Mouse (Mus musculus) neural tube, embryonic 11.5 days (tissue): ENCODE data around the gene Cep95. TPM values are rescaled to one million over a fixed set of nuclear protein-coding genes. Genes with fewer than 3 reads are reported as not detected.

ENCODE experiments used
- ATAC-seq: fragments of 200-750 bp; cut with Nextera tagmentation; 2 replicates; pipeline ENCODE4 v1.8.0; 2017; ENCODE audit warnings: moderate number of reproducible peaks, mild to moderate bottlenecking, moderate TSS enrichment, moderate library complexity; ENCODE audit not compliant: insufficient read depth, low FRiP score, low TSS enrichment
- DNase-seq: peaks from one replicate; pipeline ENCODE4 v3.0.0-alpha.2; 2015; ENCODE audit warnings: low spot score
- H3K27ac ChIP-seq: fragments of 300-500 bp; sonication (generic); 2 replicates; pipeline ENCODE4 v1.5.1; 2014; ENCODE audit warnings: low read depth, mild to moderate bottlenecking, low read length
- H3K27me3 ChIP-seq: fragments of 300-500 bp; sonication (generic); 2 replicates; pipeline ENCODE4 v1.6.1; 2014; ENCODE audit warnings: mild to moderate bottlenecking, low read length, mixed read lengths; ENCODE audit not compliant: control insufficient read depth, insufficient read depth
- H3K36me3 ChIP-seq: fragments of 300-500 bp; sonication (generic); 2 replicates; pipeline ENCODE4 v1.6.1; 2014; ENCODE audit warnings: mild to moderate bottlenecking, low read length, moderate library complexity, mixed read lengths; ENCODE audit not compliant: control insufficient read depth, insufficient read depth
- H3K4me1 ChIP-seq: fragments of 300-500 bp; sonication (generic); 2 replicates; pipeline ENCODE4 v1.6.1; 2014; ENCODE audit warnings: low read length, mixed read lengths; ENCODE audit not compliant: control insufficient read depth, insufficient read depth
- H3K4me2 ChIP-seq: fragments of 300-500 bp; sonication (generic); 2 replicates; pipeline ENCODE4 v1.6.1; 2014; ENCODE audit warnings: low read depth, mild to moderate bottlenecking, moderate library complexity
- H3K4me3 ChIP-seq: fragments of 300-500 bp; sonication (generic); 2 replicates; pipeline ENCODE4 v1.5.1; 2014; ENCODE audit warnings: low read depth, low read length
- H3K9ac ChIP-seq: fragments of 300-500 bp; sonication (generic); 2 replicates; pipeline ENCODE4 v1.6.1; 2014; ENCODE audit warnings: mild to moderate bottlenecking, low read length
- H3K9me3 ChIP-seq: fragments of 300-500 bp; sonication (generic); 2 replicates; pipeline ENCODE4 v1.6.1; 2016; ENCODE audit warnings: low read length; ENCODE audit not compliant: control insufficient read depth
- WGBS: fragments of 180-500 bp; shearing (Covaris S2); extraction: QIAGEN DNeasy Blood & Tissue Kit; methylation state at CpG from one replicate; pipeline ENCODE4 v1.1.7; 2014; 5-methylcytosine and 5-hydroxymethylcytosine counted together
- polyA plus RNA-seq: library from polyadenylated mRNA; unstranded; fragments of >200 nt; fragmentation: Nextera tagmentation; extraction: Ambion mirVana; gene quantifications from 2 replicates; pipeline ENCODE4 v1.2.1, GENCODE M21; 2014

Cep95 gene
- polyA plus RNA-seq, 1 experiment from 2014 or later: 19.0 TPM

- DNase-seq: no peak
- no peak for ATAC-seq
- Histone ChIP-seq H3K27me3 (no peaks in the 10 kb centered on the region), H3K4me1 (no peaks in the 10 kb centered on the region), H3K4me3 (no peak overlapping the region), H3K36me3 (peaks cover 13% of the 10 kb centered on the region), H3K4me2 (no peak overlapping the region), H3K9ac (no peak overlapping the region), H3K9me3 (no peaks in the 10 kb centered on the region), H3K27ac (no peak overlapping the region)
- 93% methylated on average over 6 of the region's 6 CpGs for WGBS
Measured at GRCm38 (mm10) chr11:106821397-106821796, 32.3 kb downstream of the Cep95 start.

- H3K4me2 ChIP-seq: no peak overlapping the region
- H3K4me1 ChIP-seq: no peaks in the 10 kb centered on the region
- ATAC-seq (no peak), DNase-seq (no peak)
- peaks cover 14% of the 10 kb centered on the region for H3K36me3 ChIP-seq
- no peaks in the 10 kb centered on the region for H3K9me3 ChIP-seq
- H3K4me3 ChIP-seq: no peak overlapping the region
- H3K9ac ChIP-seq: no peak overlapping the region
- 94% methylated on average over 8 of the region's 8 CpGs for WGBS
- no peak overlapping the region for H3K27ac ChIP-seq
- no peaks in the 10 kb centered on the region for H3K27me3 ChIP-seq
Measured at GRCm38 (mm10) chr11:106822491-106822890, 33.4 kb downstream of the Cep95 start.

- ATAC-seq (no peak), DNase-seq (no peak)
- no peak overlapping the region for H3K4me2 ChIP-seq
- peaks cover 14% of the 10 kb centered on the region for H3K36me3 ChIP-seq
- H3K27ac ChIP-seq: no peak overlapping the region
- no peak overlapping the region for H3K4me3 ChIP-seq
- H3K9ac ChIP-seq: no peak overlapping the region
- H3K4me1 ChIP-seq: no peaks in the 10 kb centered on the region
- H3K9me3 ChIP-seq: no peaks in the 10 kb centered on the region
- H3K27me3 ChIP-seq: no peaks in the 10 kb centered on the region
- WGBS: 83% methylated on average over 5 of the region's 5 CpGs
Measured at GRCm38 (mm10) chr11:106822911-106823310, 33.9 kb downstream of the Cep95 start.

GRCm38 (mm10) chr11:106823741-106824140 lies 34.7 kb downstream of the Cep95 start:
- Histone ChIP-seq H3K9me3 (no peaks in the 10 kb centered on the region), H3K27me3 (no peaks in the 10 kb centered on the region), H3K4me2 (no peak overlapping the region), H3K36me3 (peaks cover 14% of the 10 kb centered on the region), H3K9ac (no peak overlapping the region), H3K4me3 (no peak overlapping the region), H3K4me1 (no peaks in the 10 kb centered on the region), H3K27ac (no peak overlapping the region)
- DNase-seq (no peak), ATAC-seq (no peak)
- 92% methylated on average over 8 of the region's 8 CpGs for WGBS

- WGBS: 94% methylated on average over 10 of the region's 10 CpGs
- H3K36me3 ChIP-seq: peaks cover 13% of the 10 kb centered on the region
Measured at GRCm38 (mm10) chr11:106824403-106824802, 35.4 kb downstream of the Cep95 start.

GRCm38 (mm10) chr11:106828079-106828478 lies 39.0 kb downstream of the Cep95 start:
- H3K27me3 ChIP-seq: no peaks in the 10 kb centered on the region
- no peak overlapping the region for H3K4me3 ChIP-seq
- no peak overlapping the region for H3K27ac ChIP-seq
- no peak for ATAC-seq
- no peak for DNase-seq
- no peaks in the 10 kb centered on the region for H3K4me1 ChIP-seq
- H3K4me2 ChIP-seq: no peak overlapping the region
- H3K9ac ChIP-seq: no peak overlapping the region
- no peaks in the 10 kb centered on the region for H3K9me3 ChIP-seq
- 96% methylated on average over 7 of the region's 7 CpGs for WGBS
- H3K36me3 ChIP-seq: peaks cover 11% of the 10 kb centered on the region

More at GRCm38 (mm10) chr11:106824403-106824802, 35.4 kb downstream of the Cep95 start:
- Histone ChIP-seq H3K27ac (no peak overlapping the region), H3K9ac (no peak overlapping the region), H3K9me3 (no peaks in the 10 kb centered on the region), H3K4me3 (no peak overlapping the region), H3K27me3 (no peaks in the 10 kb centered on the region), H3K4me1 (no peaks in the 10 kb centered on the region), H3K4me2 (no peak overlapping the region)
- DNase-seq (no peak), ATAC-seq (no peak)

GRCm38 (mm10) chr11:106842002-106842401 lies 53.0 kb downstream of the Cep95 start:
- Histone ChIP-seq H3K27ac (no peak overlapping the region), H3K4me2 (no peak overlapping the region), H3K36me3 (no peaks in the 10 kb centered on the region; the same call in 1 of the 2 replicates), H3K4me1 (no peaks in the 10 kb centered on the region), H3K9ac (no peak overlapping the region), H3K27me3 (no peaks in the 10 kb centered on the region), H3K4me3 (no peak overlapping the region), H3K9me3 (no peaks in the 10 kb centered on the region)
- ATAC-seq (no peak), DNase-seq (no peak)
- 93% methylated on average over 3 of the region's 3 CpGs for WGBS

- no peak overlapping the region for H3K4me3 ChIP-seq
- DNase-seq: no peak
- no peak overlapping the region for H3K9ac ChIP-seq
- no peaks in the 10 kb centered on the region for H3K9me3 ChIP-seq
- WGBS: 67% methylated on average over 2 of the region's 2 CpGs
- no peaks in the 10 kb centered on the region for H3K4me1 ChIP-seq
- no peak for ATAC-seq
- no peak overlapping the region for H3K27ac ChIP-seq
- H3K36me3 ChIP-seq: peaks cover 5% of the 10 kb centered on the region
- H3K27me3 ChIP-seq: no peaks in the 10 kb centered on the region
- no peak overlapping the region for H3K4me2 ChIP-seq
Measured at GRCm38 (mm10) chr11:106851438-106851837, 62.4 kb downstream of the Cep95 start.
